Comparison of ENCODE assay signal across 12 mouse cellular contexts in the genomic region with DNA sequence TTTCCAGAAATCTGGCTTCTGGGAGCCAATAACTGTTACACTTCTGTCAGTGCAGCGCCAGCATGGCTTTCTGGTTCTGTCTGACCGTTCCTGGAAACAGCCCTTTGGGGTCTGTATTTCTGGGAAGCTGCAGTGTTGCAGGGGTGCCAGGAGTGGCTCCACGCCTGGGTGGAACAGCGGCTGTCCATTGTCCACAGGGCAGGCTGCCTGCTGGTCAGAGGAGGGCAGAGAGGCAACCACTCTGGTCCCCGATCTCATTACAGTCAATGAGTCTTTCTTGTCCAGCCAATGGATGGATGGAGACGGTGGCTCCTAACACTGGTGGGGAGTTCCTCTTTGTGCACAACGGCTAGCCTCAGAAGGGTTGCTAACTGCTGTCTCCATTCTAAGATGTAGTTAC.
"Had no signal": no experiment of that assay in that cellular context is flagged by ENCODE, and none has a peak within 500 bp of the region (broad histone marks: within the 10 kb centered on the region; RNA-seq: fewer than 3 reads in every experiment).

No protein-coding gene starts in this region.

- DNase-seq: kidney, adult 2 months; kidney, postnatal 14 days; lung, adult 18-20 months; thymus, adult 2 months; thymus, postnatal 25 days had no signal

- H3K9ac ChIP-seq: kidney, embryonic 15.5 days; limb, embryonic 12.5 days; liver, embryonic 14.5 days; neural tube, embryonic 12.5 days; stomach, embryonic 15.5 days had no signal

- ATAC-seq: intestine, embryonic 16.5 days had no signal

- H3K27me3 ChIP-seq: kidney, embryonic 15.5 days; limb, embryonic 12.5 days; neural tube, embryonic 12.5 days; stomach, embryonic 15.5 days had no signal

- H3K4me3 ChIP-seq: kidney, embryonic 15.5 days; left cerebral cortex, adult 2 months; limb, embryonic 12.5 days; neural tube, embryonic 12.5 days; stomach, embryonic 15.5 days had no signal

- H3K27ac ChIP-seq: kidney, embryonic 15.5 days; left cerebral cortex, adult 2 months; limb, embryonic 12.5 days; liver, embryonic 14.5 days; neural tube, embryonic 12.5 days; stomach, embryonic 15.5 days had no signal

- H3K36me3 ChIP-seq: limb, embryonic 12.5 days; neural tube, embryonic 12.5 days had no signal

- H3K9me3 ChIP-seq: kidney, embryonic 15.5 days; neural tube, embryonic 12.5 days; stomach, embryonic 15.5 days had no signal

- H3K4me2 ChIP-seq: kidney, embryonic 15.5 days; limb, embryonic 12.5 days; neural tube, embryonic 12.5 days; stomach, embryonic 15.5 days had no signal

- H3K4me1 ChIP-seq: kidney, embryonic 15.5 days; limb, embryonic 12.5 days; neural tube, embryonic 12.5 days; stomach, embryonic 15.5 days had no signal
